Mouse (Mus musculus) thymus, adult 2 months (tissue): ENCODE data around the gene Maml2. TPM values are rescaled to one million over a fixed set of nuclear protein-coding genes. Genes with fewer than 3 reads are reported as not detected.

Source experiments
- DNase-seq: peaks from one replicate; pipeline ENCODE4 v3.0.0; 2021
- H3K27ac ChIP-seq: fragments of 200-500 bp; 2 replicates; pipeline ENCODE4 v1.5.1; 2012; ENCODE audit warnings: low read length, control low read depth; ENCODE audit not compliant: control insufficient read depth, insufficient read depth
- H3K27me3 ChIP-seq: fragments of 200-500 bp; 2 replicates; pipeline ENCODE4 v1.6.1; 2012; ENCODE audit warnings: mild to moderate bottlenecking, low read length, moderate library complexity, mixed read lengths; ENCODE audit not compliant: control insufficient read depth, insufficient read depth
- H3K36me3 ChIP-seq: fragments of 200-500 bp; 2 replicates; pipeline ENCODE4 v1.6.1; 2012; ENCODE audit warnings: mild to moderate bottlenecking, low read length, moderate library complexity; ENCODE audit not compliant: control insufficient read depth, insufficient read depth
- H3K4me1 ChIP-seq: fragments of 200-500 bp; replicated peaks from 2 replicates; pipeline ENCODE4 v1.6.1; 2012; ENCODE audit warnings: low read length; ENCODE audit not compliant: control insufficient read depth, insufficient read depth
- H3K4me3 ChIP-seq: fragments of 200-500 bp; 2 replicates; pipeline ENCODE4 v1.5.1; 2012; ENCODE audit warnings: mild to moderate bottlenecking, low read length, control low read depth, moderate library complexity; ENCODE audit not compliant: control insufficient read depth, insufficient read depth
- CTCF ChIP-seq: fragments of 200-500 bp; IDR thresholded peaks from 2 replicates; pipeline ENCODE4 v1.5.1; 2012; ENCODE audit warnings: mild to moderate bottlenecking, control low read depth, low read length, moderate library complexity, borderline replicate concordance; ENCODE audit not compliant: control insufficient read depth, poor library complexity, insufficient read depth; ENCODE audit errors: extremely low read depth
- POLR2A ChIP-seq: fragments of 200-500 bp; IDR thresholded peaks from 2 replicates; pipeline ENCODE4 v1.6.1; 2012; ENCODE audit warnings: mild to moderate bottlenecking, low read length, control low read depth, moderate library complexity; ENCODE audit not compliant: control insufficient read depth, poor library complexity, insufficient read depth; ENCODE audit errors: extremely low read depth
- WGBS: fragments of 180-500 bp; shearing (Covaris S2); methylation state at CpG from one replicate; pipeline ENCODE4 v1.1.7; 2018; 5-methylcytosine and 5-hydroxymethylcytosine counted together
- polyA plus RNA-seq: library from polyadenylated mRNA; depleted of rRNA; stranded (reverse); fragments of >200 nt; gene quantifications from 2 replicates; pipeline ENCODE4 v1.2.3, GENCODE M21; 2012

Gene Maml2
- polyA plus RNA-seq, 1 experiment: 12.9 TPM

DNA sequence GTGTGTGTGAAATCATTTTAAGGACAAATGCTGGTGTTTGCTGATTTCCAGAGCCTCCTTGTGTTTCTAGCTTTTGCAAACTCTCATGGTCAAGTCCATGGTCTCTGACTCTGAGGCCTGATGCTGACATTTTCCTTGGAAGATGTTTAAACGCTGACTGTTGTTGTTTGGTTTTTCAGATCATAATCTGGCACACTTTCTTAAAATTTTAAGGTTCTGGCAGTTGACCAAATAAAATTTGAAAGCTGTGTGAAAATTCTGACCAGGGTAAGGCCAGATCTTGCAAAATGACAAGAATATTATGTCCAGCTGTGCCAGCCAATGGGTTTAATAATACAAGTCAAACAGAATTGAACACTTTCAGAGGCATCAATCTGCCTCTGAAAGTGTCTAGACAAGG, 157.5 kb downstream of the Maml2 start:
- Histone ChIP-seq H3K27me3 (no peaks in the 10 kb centered on the region), H3K4me1 (no peaks in the 10 kb centered on the region; the same call in 1 of the 2 replicates), H3K4me3 (no peak overlapping the region), H3K27ac (no peak overlapping the region), H3K36me3 (no peaks in the 10 kb centered on the region)
- no peak for TF ChIP-seq POLR2A
- no peak for TF ChIP-seq CTCF
- 91% methylated on average over 1 of the region's 1 CpGs for WGBS
- no peak for DNase-seq

DNA sequence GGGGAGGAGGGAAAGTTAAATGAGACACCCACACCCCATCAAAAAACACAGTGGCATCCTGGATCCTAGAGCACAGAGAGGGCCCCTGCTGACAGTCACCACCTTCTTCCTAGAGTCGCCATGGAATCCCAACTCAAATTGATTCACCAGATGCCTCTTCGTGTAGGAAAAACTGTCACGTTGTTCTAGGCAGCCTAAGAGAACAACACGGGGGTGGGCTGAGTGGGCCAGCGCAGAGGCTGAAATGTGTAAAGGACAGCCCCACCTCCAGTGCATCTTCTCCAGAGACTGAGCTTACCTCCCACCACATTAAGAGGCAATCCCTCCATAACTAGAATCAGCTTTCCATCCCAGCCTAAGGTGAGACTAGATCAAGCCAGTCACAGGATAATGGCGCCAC, 160.0 kb downstream of the Maml2 start:
- 94% methylated on average over 6 of the region's 6 CpGs for WGBS

DNA sequence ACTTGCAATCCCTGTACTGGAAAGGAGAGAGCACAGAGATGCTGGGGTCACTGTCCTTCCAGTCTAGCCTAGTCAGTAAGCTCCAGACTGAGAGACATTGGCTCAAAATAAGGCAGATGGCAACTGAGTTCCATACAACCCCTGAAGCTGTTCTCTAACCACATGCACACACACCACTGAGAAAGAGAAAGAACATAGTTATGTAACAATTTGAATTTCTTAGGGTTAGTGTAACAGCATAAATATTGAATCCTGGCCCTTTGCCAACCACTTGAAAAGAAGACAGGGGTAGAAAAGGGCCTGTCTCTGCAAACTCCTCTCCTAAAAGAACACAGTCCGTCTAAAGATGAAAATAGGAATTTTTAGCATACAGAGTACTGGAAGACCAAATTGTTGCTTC, 161.6 kb downstream of the Maml2 start:
- no peaks in the 10 kb centered on the region for H3K27me3 ChIP-seq
- WGBS: 81% methylated on average over 1 of the region's 1 CpGs
- H3K27ac ChIP-seq: no peak overlapping the region
- H3K36me3 ChIP-seq: no peaks in the 10 kb centered on the region
- no peaks in the 10 kb centered on the region; the same call in 1 of the 2 replicates for H3K4me1 ChIP-seq
- no peak for TF ChIP-seq POLR2A
- no peak for TF ChIP-seq CTCF
- H3K4me3 ChIP-seq: no peak overlapping the region
- DNase-seq: no peak

More for the DNA sequence above, 160.0 kb downstream of the Maml2 start:
- no peaks in the 10 kb centered on the region for H3K27me3 ChIP-seq
- no peak for DNase-seq
- no peaks in the 10 kb centered on the region; the same call in 1 of the 2 replicates for H3K4me1 ChIP-seq
- no peak overlapping the region for H3K4me3 ChIP-seq
- H3K27ac ChIP-seq: no peak overlapping the region
- TF ChIP-seq POLR2A (no peak), CTCF (no peak)
- H3K36me3 ChIP-seq: no peaks in the 10 kb centered on the region

DNA sequence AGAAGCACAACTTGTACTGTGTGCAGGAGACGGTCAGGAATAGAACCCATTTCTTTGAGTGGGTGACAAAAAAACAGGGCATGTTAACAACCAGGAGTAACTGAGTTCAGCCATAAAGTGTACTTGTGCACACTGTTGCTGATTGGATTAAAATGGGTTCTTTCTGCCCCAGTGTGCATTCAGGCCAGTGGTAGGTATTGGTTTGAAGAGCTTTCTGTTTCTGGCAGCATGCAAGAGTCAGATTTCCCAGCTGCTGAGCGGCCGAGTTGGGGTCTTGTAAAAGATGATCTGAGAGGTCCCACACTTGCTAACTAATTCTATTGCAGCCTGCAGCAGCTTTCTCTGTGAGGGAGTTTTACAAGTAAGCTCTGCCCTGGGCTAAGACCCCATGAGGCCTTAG, 162.3 kb downstream of the Maml2 start:
- Histone ChIP-seq H3K27me3 (no peaks in the 10 kb centered on the region), H3K4me1 (peaks cover 3% of the 10 kb centered on the region; the same call in 1 of the 2 replicates), H3K4me3 (no peak overlapping the region), H3K36me3 (no peaks in the 10 kb centered on the region), H3K27ac (no peak overlapping the region)
- 97% methylated on average over 3 of the region's 3 CpGs for WGBS
- TF ChIP-seq POLR2A (no peak), CTCF (no peak)
- no peak for DNase-seq

DNA sequence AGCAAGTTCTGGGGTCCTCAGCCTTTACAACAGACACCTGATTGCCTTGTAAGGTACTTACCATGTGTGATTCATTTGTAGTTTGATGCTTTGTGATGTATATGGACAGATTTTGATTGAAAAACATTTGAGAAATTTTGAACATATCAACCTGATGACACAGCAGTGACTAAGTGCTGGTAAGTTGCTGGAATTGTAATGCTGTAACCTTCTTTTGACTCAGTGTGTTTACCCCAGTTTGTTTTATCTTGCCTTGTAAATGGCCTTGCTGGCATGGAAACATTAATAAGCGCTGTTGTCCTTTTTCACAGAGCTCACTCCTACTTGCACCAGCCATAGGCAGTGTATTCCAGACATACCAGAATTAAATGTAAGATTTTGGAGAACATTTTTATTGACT, 163.2 kb downstream of the Maml2 start:
- H3K36me3 ChIP-seq: no peaks in the 10 kb centered on the region
- no peaks in the 10 kb centered on the region for H3K27me3 ChIP-seq
- no peak overlapping the region for H3K27ac ChIP-seq
- DNase-seq: no peak
- 90% methylated on average over 1 of the region's 1 CpGs for WGBS
- peaks cover 8% of the 10 kb centered on the region for H3K4me1 ChIP-seq
- TF ChIP-seq CTCF (no peak), POLR2A (no peak)
- H3K4me3 ChIP-seq: no peak overlapping the region

DNA sequence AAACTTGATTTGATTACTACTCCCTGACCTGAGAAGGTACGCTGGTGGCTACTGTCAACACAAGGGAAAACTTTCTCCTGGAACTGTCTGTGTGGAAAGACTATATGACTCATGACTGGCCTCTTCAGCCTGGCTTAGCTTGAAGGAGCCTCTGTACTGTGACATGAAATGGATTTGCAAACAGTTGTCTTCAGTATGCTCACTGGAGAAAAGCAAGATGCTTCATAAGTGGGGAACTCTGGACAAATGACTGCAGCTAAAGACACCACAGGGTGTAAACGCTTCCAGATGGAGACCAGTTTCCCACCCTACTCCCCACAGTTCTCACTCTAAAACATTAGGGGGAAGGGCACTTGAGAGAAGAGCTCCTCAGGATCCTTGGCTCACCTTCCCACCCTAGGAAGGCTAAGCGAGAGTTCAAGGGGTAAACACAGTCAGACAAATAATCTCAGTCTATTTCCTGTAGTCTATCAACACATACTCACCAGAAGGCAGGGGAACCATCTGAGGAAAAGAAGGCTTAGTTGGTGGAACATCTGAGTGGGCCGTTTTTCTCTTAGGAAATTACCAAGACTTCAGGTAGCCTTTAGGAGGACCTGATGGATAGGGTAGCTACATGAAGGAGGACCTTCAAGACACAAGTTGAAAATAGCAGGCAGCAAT, 167.7 kb downstream of the Maml2 start:
- DNase-seq: no peak
- Histone ChIP-seq H3K27ac (no peak overlapping the region), H3K4me1 (peaks cover 34% of the 10 kb centered on the region), H3K36me3 (no peaks in the 10 kb centered on the region), H3K27me3 (no peaks in the 10 kb centered on the region), H3K4me3 (no peak overlapping the region)
- WGBS: 72% methylated on average over 4 of the region's 4 CpGs
- TF ChIP-seq POLR2A: no peak
- TF ChIP-seq CTCF: no peak
